Mouse (Mus musculus): ENCODE data around the gene Plce1.

DNA sequence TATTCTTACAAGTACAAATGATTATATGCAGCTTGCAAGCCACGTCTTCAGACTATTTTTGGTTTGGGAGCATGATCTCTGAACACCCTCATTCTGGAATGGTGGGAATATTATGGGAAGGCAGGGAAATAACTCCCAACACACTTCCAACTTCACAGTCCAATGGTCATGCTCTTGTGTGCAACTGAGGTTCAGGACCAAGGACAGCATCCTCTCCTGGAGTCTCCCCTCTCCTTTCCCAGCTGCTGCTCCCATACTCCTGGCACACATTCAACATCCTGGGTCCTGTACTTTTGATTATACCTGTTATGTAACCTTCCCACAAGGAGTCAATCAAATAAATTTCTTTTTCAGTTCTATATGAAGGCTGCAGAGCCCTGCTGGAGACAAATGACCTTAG is 77.9 kb downstream of the Plce1 start:
- TF ChIP-seq POLR2A (IDR thresholded peaks at IDR 0.05; ENCODE audit: control insufficient read depth in 1 of 2, insufficient read depth in 1 of 2, low read depth in 1 of 2, low read length in 2 of 2, poor library complexity in 1 of 2) (no peak), ELF1 (IDR thresholded peaks at IDR 0.05; ENCODE audit: low read depth, low read length) (no peak), MAX (IDR thresholded peaks at IDR 0.05; ENCODE audit: low read length) (no peak), CTCF (IDR thresholded peaks at IDR 0.05 in 2 of 3, conservative IDR thresholded peaks at IDR 0.05 in 1 of 3; ENCODE audit: control insufficient read depth in 1 of 3, insufficient read depth in 1 of 3, low read depth in 2 of 3, low read length in 3 of 3, poor library complexity in 1 of 3, severe bottlenecking in 1 of 3) (no peak)
